Mouse (Mus musculus) CH12.LX (cell line): Measurements from ENCODE around the gene Pgap1.

Experiments
- BHLHE40 ChIP-seq: IDR thresholded peaks from 2 replicates; pipeline ENCODE4 v1.6.1; 2011; ENCODE audit warnings: mild to moderate bottlenecking, low read depth, low read length, improper control_type of control experiment
- CHD2 ChIP-seq: IDR thresholded peaks from 2 replicates; pipeline ENCODE4 v1.6.1; 2011; ENCODE audit warnings: low read length, improper control_type of control experiment
- CTCF ChIP-seq, 2 experiments: IDR thresholded peaks in 1 of 2; conservative IDR thresholded peaks in 1 of 2; 2 replicates each; pipeline ENCODE4 v1.5.1; 2011 to 2012; ENCODE audit warnings: low read depth in 2 of 2, low read length in 2 of 2, improper control_type of control experiment in 1 of 2, inconsistent platforms in 1 of 2, mild to moderate bottlenecking in 1 of 2, moderate library complexity in 1 of 2
- ETS1 ChIP-seq: conservative IDR thresholded peaks from 2 replicates; pipeline ENCODE4 v1.6.1; 2012; ENCODE audit warnings: low read depth, mild to moderate bottlenecking, inconsistent platforms, low read length, improper control_type of control experiment, moderate library complexity
- IRF4 ChIP-seq: IDR thresholded peaks from 2 replicates; pipeline ENCODE4 v1.6.1; 2014; ENCODE audit warnings: low read depth, mild to moderate bottlenecking, inconsistent platforms, low read length, improper control_type of control experiment
- JUND ChIP-seq: conservative IDR thresholded peaks from 2 replicates; pipeline ENCODE4 v1.6.1; 2011; ENCODE audit warnings: low read depth, low read length, improper control_type of control experiment
- MXI1 ChIP-seq: IDR thresholded peaks from 2 replicates; pipeline ENCODE4 v1.6.1; 2011; ENCODE audit warnings: mild to moderate bottlenecking, low read depth, low read length, improper control_type of control experiment
- MYC ChIP-seq: IDR thresholded peaks from 2 replicates; pipeline ENCODE4 v1.6.1; 2011; ENCODE audit warnings: low read depth, mild to moderate bottlenecking, improper control_type of control experiment, low read length
- POLR2A ChIP-seq: IDR thresholded peaks from 2 replicates; pipeline ENCODE4 v1.6.1; 2011; ENCODE audit warnings: low read depth, mild to moderate bottlenecking, improper control_type of control experiment, low read length
- RCOR1 ChIP-seq: conservative IDR thresholded peaks from 2 replicates; pipeline ENCODE4 v1.6.1; 2012; ENCODE audit warnings: low read depth, mild to moderate bottlenecking, inconsistent platforms, low read length, improper control_type of control experiment
- UBTF ChIP-seq: IDR thresholded peaks from 2 replicates; pipeline ENCODE4 v1.6.1; 2012; ENCODE audit warnings: low read depth, mild to moderate bottlenecking, inconsistent platforms, low read length, improper control_type of control experiment, moderate library complexity
- ZC3H11A ChIP-seq: IDR thresholded peaks from 2 replicates; pipeline ENCODE4 v1.6.1; 2012; ENCODE audit warnings: low read depth, mild to moderate bottlenecking, inconsistent platforms, low read length, improper control_type of control experiment
- ZKSCAN1 ChIP-seq: IDR thresholded peaks from 2 replicates; pipeline ENCODE4 v1.6.1; 2012; ENCODE audit warnings: low read depth, inconsistent platforms, low read length, improper control_type of control experiment, borderline replicate concordance

DNA sequence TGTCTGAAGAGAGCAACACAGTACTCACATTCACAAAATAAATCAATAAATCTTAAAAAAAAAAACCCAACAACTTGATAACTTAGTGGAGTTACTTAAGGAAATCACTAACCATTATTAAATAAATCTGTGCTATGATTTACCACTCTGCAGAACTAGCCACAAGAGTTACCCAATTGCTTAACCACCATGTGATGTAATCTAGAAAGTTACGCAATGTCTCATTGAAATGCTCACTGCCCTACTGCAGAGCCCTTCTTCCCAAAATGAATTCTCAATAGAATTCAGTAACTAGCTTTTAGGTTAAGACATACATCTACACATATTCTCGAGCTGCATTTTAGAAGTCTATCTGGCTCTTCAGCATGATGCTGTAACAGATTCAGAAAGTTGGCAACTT lies 33.8 kb downstream of the Pgap1 start:
- no peak for TF ChIP-seq MYC
- no peak for TF ChIP-seq POLR2A
- TF ChIP-seq ETS1, result no peak
- no peak for TF ChIP-seq CHD2
- TF ChIP-seq UBTF, result no peak
- no peak for TF ChIP-seq BHLHE40
- TF ChIP-seq ZC3H11A, result no peak
- TF ChIP-seq MXI1, result no peak
- no peak for TF ChIP-seq ZKSCAN1
- TF ChIP-seq IRF4, result no peak
- TF ChIP-seq RCOR1, result no peak
- TF ChIP-seq CTCF (conservative IDR thresholded peaks at IDR 0.05 in 1 of 2, IDR thresholded peaks at IDR 0.05 in 1 of 2; ENCODE audit: low read depth in 2 of 2, low read length in 2 of 2), result no peak
- TF ChIP-seq JUND, result no peak
